Mouse (Mus musculus) layer of hippocampus, postnatal 10 days (tissue): ENCODE data around the gene Ccdc141. TPM values are rescaled to one million over a fixed set of nuclear protein-coding genes. Genes with fewer than 3 reads are reported as not detected.

ENCODE experiments used
- DNase-seq, 2 experiments: peaks; one replicate each; pipeline ENCODE4 v3.0.0; 2021; ENCODE audit warnings: low spot score in 2 of 2
- long read RNA-seq: library from polyadenylated mRNA; stranded (forward); transcript quantifications from one replicate; pipeline ENCODE4 v2.0.0, GENCODE M21; 2023
- total RNA-seq, 2 experiments: library from RNA; stranded (reverse); gene quantifications; 2 replicates each; pipeline ENCODE4 v1.2.3; 2021

Ccdc141 gene
- total RNA-seq: 10 to 100 TPM; 29.8 to 30.3 TPM
- long read RNA-seq, full-length matches to known transcripts: 4 of 5 reads
- long read RNA-seq, partial matches to known transcripts: 1 of 5 reads
- long read RNA-seq, other reads (novel, unspliced or antisense): 0 of 5 reads

- no peak for DNase-seq
Observed at GRCm38 (mm10) chr2:77170633-77171105, at the start of gene Ccdc141. Gene Ccdc141 (minus strand): TSS chr2:77170636.

DNA sequence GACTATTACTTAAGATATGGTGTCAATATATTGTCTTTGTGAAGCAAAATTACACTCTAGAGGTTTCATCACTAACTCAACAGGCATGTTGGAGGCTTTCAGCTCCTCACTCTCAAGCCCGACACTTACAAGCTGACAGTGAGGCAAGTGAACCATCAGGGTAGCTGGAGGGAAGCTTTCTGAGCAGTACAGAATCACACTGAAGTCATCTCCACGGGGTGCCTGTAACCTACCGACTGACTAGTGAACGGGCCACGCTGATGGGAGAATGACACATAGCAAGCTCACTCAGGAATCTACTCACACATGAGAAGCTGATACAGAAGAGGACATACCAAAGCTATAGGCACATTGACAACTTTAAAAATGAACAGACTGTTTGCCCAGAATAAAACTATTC lies 42.4 kb upstream of the Ccdc141 start:
- DNase-seq: no peak

- no peak for DNase-seq
Observed at GRCm38 (mm10) chr2:77206951-77207350, 36.5 kb upstream of the Ccdc141 start.

- no peak for DNase-seq
Observed at GRCm38 (mm10) chr2:77203916-77204315, 33.5 kb upstream of the Ccdc141 start.

GRCm38 (mm10) chr2:77201900-77202299 lies 31.5 kb upstream of the Ccdc141 start:
- DNase-seq: no peak

- no peak for DNase-seq
Observed at GRCm38 (mm10) chr2:77200958-77201614, 30.6 kb upstream of the Ccdc141 start.

DNA sequence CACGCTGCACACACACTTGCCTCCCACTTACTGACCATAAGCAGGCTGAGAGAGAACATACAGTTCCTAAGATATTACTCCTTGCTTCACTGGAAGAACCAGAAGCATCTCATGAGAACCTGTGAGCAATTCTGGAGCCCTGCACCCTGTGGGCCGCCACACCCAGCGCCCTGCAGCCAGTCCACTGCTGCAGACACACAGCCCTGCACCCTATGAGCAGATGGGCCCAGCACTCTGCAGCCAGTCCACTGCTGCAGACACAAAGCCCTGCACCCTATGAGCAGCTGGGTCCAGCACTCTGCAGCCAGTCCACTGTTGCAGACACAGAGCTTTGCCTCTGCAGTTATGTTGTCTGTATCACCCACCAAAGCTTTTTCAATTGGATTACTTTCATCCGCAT lies 29.9 kb upstream of the Ccdc141 start:
- DNase-seq: no peak

GRCm38 (mm10) chr2:77198246-77198645 lies 27.8 kb upstream of the Ccdc141 start:
- no peak for DNase-seq

DNA sequence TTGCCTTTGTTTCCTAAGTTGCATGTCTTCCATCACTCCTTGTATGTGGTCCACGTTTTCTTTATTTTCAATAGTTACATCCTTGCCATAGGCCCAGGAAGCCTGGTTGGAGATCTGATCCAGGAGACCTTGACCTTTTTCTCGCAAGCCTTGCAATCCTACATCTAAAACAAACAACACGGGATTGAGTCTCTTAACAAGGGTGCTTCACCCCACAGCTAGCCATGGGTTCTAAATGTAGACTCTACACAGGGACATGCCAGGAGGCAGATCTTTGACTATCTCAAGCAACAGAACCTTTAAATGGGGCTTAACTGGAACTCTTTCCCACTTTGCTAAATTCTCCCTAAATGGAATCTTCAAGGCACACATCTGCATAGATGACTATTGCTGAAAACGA lies 26.4 kb upstream of the Ccdc141 start:
- no peak for DNase-seq

GRCm38 (mm10) chr2:77195056-77195455 lies 24.6 kb upstream of the Ccdc141 start:
- DNase-seq: no peak

- DNase-seq: no peak
Observed at GRCm38 (mm10) chr2:77191811-77192210, 21.4 kb upstream of the Ccdc141 start.

GRCm38 (mm10) chr2:77190891-77191290 lies 20.5 kb upstream of the Ccdc141 start:
- no peak for DNase-seq

- DNase-seq: no peak
Observed at GRCm38 (mm10) chr2:77190301-77190700, 19.9 kb upstream of the Ccdc141 start.

GRCm38 (mm10) chr2:77189671-77190070 lies 19.2 kb upstream of the Ccdc141 start:
- no peak for DNase-seq

GRCm38 (mm10) chr2:77187501-77187900 lies 17.1 kb upstream of the Ccdc141 start:
- no peak for DNase-seq

DNA sequence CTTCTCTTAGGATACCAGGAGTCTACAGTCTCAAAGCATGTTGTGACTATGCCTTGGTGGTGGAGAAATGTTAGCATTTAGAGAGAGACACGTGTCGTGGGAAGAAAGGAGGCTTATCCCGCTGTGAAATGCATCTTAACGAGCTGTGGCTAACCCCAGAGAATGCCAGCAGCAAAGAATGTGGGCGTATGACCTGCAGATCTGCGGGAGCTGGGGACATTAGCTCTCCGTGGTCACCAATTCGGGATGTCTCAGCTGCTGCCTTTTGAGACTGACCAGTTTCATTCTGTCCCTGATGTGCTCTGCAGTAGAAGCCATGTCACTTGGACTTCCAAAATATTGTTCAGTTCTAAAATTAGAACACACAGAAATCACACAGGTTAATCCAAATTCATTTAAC lies 16.5 kb upstream of the Ccdc141 start:
- DNase-seq: no peak

DNA sequence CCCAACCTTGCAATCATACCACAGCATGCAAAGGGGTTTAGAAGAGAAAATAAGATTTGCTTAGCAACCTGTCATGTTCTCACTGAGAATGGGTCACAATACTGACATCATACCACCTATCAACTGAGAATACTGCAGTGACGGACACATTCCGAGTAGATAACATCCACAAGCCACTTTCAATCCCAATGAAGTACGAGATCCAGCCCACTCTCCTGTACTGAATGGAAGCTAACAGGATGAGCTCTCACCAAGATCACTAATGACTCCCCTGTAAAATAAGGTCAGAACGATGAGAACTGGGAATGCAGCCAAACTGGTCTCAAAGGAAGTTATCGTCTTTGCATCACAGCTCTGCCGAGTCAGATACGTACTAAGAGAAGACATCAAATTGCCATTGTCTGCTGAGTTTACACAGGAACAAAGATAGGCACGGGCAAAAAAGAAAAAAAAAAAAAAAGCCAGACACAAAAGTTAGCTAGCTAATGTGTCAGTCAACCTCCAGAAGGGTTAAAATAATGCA lies 13.7 kb upstream of the Ccdc141 start:
- no peak for DNase-seq

- no peak for DNase-seq
Observed at GRCm38 (mm10) chr2:77183646-77184045, 13.2 kb upstream of the Ccdc141 start.

DNA sequence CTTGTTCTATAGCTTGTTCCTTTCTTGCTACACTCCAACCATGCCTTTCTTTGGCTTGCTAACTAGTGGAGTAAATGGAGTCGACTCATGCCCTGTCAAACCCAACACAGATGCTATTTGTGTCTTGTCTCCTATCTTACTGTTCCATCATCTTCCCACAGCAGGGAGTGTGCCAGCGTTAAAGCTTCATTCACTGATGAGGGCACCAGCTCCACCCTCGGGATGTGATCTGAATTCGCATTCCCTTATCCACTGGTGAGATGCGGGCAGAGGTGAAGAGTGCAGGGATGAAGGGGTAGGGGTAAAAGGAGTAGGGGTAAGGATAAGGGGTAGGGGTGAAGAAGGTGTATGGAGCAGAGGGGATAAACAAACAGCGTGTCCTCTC lies 12.6 kb upstream of the Ccdc141 start:
- DNase-seq: no peak

- DNase-seq: no peak
Observed at GRCm38 (mm10) chr2:77182271-77182995, 12.0 kb upstream of the Ccdc141 start.

DNA sequence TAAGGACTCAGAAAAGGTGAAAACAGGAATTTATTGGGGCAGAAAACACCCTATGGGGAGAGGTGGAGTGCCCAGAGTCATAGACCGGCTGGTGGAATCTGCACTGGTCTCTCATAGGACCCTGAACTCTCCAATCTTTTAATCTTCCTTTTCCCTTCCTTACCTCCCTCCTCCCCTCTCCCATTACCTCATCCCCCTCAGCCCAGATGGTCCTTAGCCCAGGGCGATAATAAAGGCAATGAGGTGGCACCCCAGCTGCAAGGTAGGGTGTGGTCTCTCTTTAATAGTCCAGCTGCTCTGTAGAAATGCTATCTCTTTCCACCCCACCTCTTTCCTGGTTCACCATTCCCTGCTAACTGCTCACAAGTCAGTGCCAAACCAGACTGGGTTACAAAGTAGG lies 7.0 kb upstream of the Ccdc141 start:
- no peak for DNase-seq

GRCm38 (mm10) chr2:77176413-77176812 lies 6.0 kb upstream of the Ccdc141 start:
- DNase-seq: no peak
